Mouse (Mus musculus) kidney, embryonic 14.5 days (tissue): Measurements from ENCODE around the gene Rnf151. TPM values are rescaled to one million over a fixed set of nuclear protein-coding genes. Genes with fewer than 3 reads are reported as not detected.
"Not testable (repeated sequence)": the region's sequence is repeated elsewhere in the genome, so short reads cannot be mapped to it uniquely, and the experiment has no call there.

ENCODE experiments used
- ATAC-seq: fragments of 200-750 bp; cut with Nextera tagmentation; 2 replicates; pipeline ENCODE4 v1.8.0; 2017; ENCODE audit warnings: moderate number of reproducible peaks, mild to moderate bottlenecking, moderate TSS enrichment, moderate library complexity; ENCODE audit not compliant: low FRiP score, low TSS enrichment
- H3K27ac ChIP-seq: fragments of 300-500 bp; sonication (generic); 2 replicates; pipeline ENCODE4 v1.5.1; 2014; ENCODE audit warnings: low read depth, mild to moderate bottlenecking, low read length, moderate library complexity, mixed read lengths
- H3K27me3 ChIP-seq: fragments of 300-500 bp; sonication (generic); 2 replicates; pipeline ENCODE4 v1.6.1; 2014; ENCODE audit warnings: mild to moderate bottlenecking, low read length; ENCODE audit not compliant: control insufficient read depth, insufficient read depth
- H3K36me3 ChIP-seq: fragments of 300-500 bp; sonication (generic); 2 replicates; pipeline ENCODE4 v1.6.1; 2014; ENCODE audit warnings: low read length, mixed read lengths; ENCODE audit not compliant: control insufficient read depth, insufficient read depth
- H3K4me1 ChIP-seq: fragments of 300-500 bp; sonication (generic); 2 replicates; pipeline ENCODE4 v1.6.1; 2014; ENCODE audit warnings: low read length, mixed read lengths; ENCODE audit not compliant: control insufficient read depth, insufficient read depth
- H3K4me2 ChIP-seq: fragments of 300-500 bp; sonication (generic); replicated peaks from 2 replicates; pipeline ENCODE4 v1.6.1; 2014; ENCODE audit warnings: low read depth, mild to moderate bottlenecking, low read length
- H3K4me3 ChIP-seq: fragments of 300-500 bp; sonication (generic); 2 replicates; pipeline ENCODE4 v1.5.1; 2014; ENCODE audit warnings: mild to moderate bottlenecking, low read length
- H3K9ac ChIP-seq: fragments of 300-500 bp; sonication (generic); 2 replicates; pipeline ENCODE4 v1.6.1; 2014; ENCODE audit warnings: low read depth, mild to moderate bottlenecking, low read length, moderate library complexity
- H3K9me3 ChIP-seq: fragments of 300-500 bp; sonication (generic); 2 replicates; pipeline ENCODE4 v1.6.1; 2016; ENCODE audit warnings: low read length; ENCODE audit not compliant: control insufficient read depth
- WGBS: fragments of 180-500 bp; shearing (Covaris S2); extraction: QIAGEN DNeasy Blood & Tissue Kit; methylation state at CpG from one replicate; pipeline ENCODE4 v1.1.7; 2014; 5-methylcytosine and 5-hydroxymethylcytosine counted together
- polyA plus RNA-seq: library from polyadenylated mRNA; unstranded; fragments of >200 nt; fragmentation: Nextera tagmentation; extraction: Ambion mirVana; gene quantifications from 2 replicates; pipeline ENCODE4 v1.2.1, GENCODE M21; 2014

Rnf151 gene
- polyA plus RNA-seq, 1 experiment from 2014 or later = 0.62 TPM

- H3K27ac ChIP-seq = peak within 1 kb of the TSS; percentile 84
- peak within 1 kb of the TSS; percentile 98 for H3K4me3 ChIP-seq
- H3K36me3 ChIP-seq = no peaks in the 10 kb centered on the region; the same call in 1 of the 2 replicates
- ATAC-seq = peak; percentile 98
- H3K9me3 ChIP-seq = no peaks in the 10 kb centered on the region
- H3K27me3 ChIP-seq = no peaks in the 10 kb centered on the region
- H3K4me1 ChIP-seq = peaks cover 26% of the 10 kb centered on the region
- H3K4me2 ChIP-seq = peak within 1 kb of the TSS; percentile 87
- H3K9ac ChIP-seq = peak within 1 kb of the TSS; percentile 97
- under 1% methylated on average over 77 of the region's 80 CpGs for WGBS
Observed at GRCm38 (mm10) chr17:24669545-24670245, 48.2 kb downstream of the Rnf151 start, which contains the start of gene Zfp598. Zfp598 (plus strand) TSS chr17:24669687.

- H3K4me1 ChIP-seq = peaks cover 26% of the 10 kb centered on the region
- whole genome bisulfite sequencing = 13% methylated on average over 15 of the region's 15 CpGs
Observed at GRCm38 (mm10) chr17:24669214-24669544, 48.7 kb downstream of the Rnf151 start.

DNA sequence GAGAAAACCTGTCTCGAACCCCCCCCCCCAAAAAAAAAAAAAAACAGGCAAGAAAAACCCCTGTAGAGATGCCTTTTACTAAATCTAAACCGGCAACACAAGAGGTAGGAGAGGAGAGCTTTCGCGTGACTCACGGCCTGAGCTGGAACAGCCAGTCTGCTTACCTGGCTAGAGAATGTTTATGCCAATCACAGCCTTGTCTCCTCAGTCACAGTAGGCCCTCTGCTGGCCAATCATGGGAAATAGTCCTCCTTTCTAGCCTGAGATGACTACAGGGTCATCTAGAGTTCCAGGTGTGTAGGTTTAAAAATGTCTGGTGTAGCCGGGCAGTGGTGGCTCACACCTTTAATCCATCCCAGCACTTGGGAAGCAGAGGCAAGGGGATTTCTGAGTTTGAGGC lies 50.4 kb downstream of the Rnf151 start:
- no peaks in the 10 kb centered on the region for H3K36me3 ChIP-seq
- peaks cover 26% of the 10 kb centered on the region for H3K4me1 ChIP-seq
- H3K27ac ChIP-seq = no peak overlapping the region
- no peak overlapping the region for H3K4me3 ChIP-seq
- H3K9me3 ChIP-seq = no peaks in the 10 kb centered on the region
- 25% methylated on average over 6 of the region's 6 CpGs for WGBS
- no peak overlapping the region for H3K4me2 ChIP-seq
- no peak; the same call in 1 of the 2 replicates for ATAC-seq
- H3K27me3 ChIP-seq = 0 out of 2 replicates have a peak, but pooled peaks cover 3% of the 10 kb centered on the region
- H3K9ac ChIP-seq = no peak overlapping the region

More at GRCm38 (mm10) chr17:24669214-24669544, 48.7 kb downstream of the Rnf151 start:
- Histone ChIP-seq H3K9ac (peak overlapping the region; percentile 97), H3K27ac (peak overlapping the region; percentile 12), H3K4me2 (peak overlapping the region; percentile 87), H3K4me3 (peak overlapping the region; percentile 98)
- not testable (repeated sequence) for H3K27me3 ChIP-seq, H3K9me3 ChIP-seq, H3K36me3 ChIP-seq, ATAC-seq

GRCm38 (mm10) chr17:24667011-24667410 lies 50.9 kb downstream of the Rnf151 start:
- not testable (repeated sequence) for ATAC-seq, H3K36me3 ChIP-seq
- WGBS = 70% methylated on average over 7 of the region's 7 CpGs

More at GRCm38 (mm10) chr17:24667011-24667410, 50.9 kb downstream of the Rnf151 start:
- peaks cover 22% of the 10 kb centered on the region for H3K4me1 ChIP-seq
- not testable (repeated sequence) for H3K4me3 ChIP-seq, H3K9ac ChIP-seq, H3K9me3 ChIP-seq, H3K27me3 ChIP-seq, H3K4me2 ChIP-seq, H3K27ac ChIP-seq

Other genes starting within 250 kb of the Rnf151 start
- gene E4f1, start 247.8 kb downstream of the Rnf151 start, polyA plus RNA-seq = 21.6 and 23.2 TPM in 2 replicates
- gene Pgp, start 247.7 kb downstream of the Rnf151 start, polyA plus RNA-seq = 54.1 and 65.0 TPM in 2 replicates
- gene Bricd5, start 244.2 kb downstream of the Rnf151 start, polyA plus RNA-seq = 0.71 and 1.6 TPM in 2 replicates
- 36.4 and 36.9 TPM in 2 replicates for gene Mlst8, start 239.0 kb downstream of the Rnf151 start, polyA plus RNA-seq
- 1.6 and 1.8 TPM in 2 replicates for gene Caskin1, start 229.5 kb downstream of the Rnf151 start, polyA plus RNA-seq
- 69.0 and 88.5 TPM in 2 replicates for gene Traf7, start 190.1 kb downstream of the Rnf151 start, polyA plus RNA-seq
- 2.7 and 2.8 TPM in 2 replicates for gene Rab26, start 183.9 kb downstream of the Rnf151 start, polyA plus RNA-seq
- gene Pkd1, start 168.2 kb downstream of the Rnf151 start, polyA plus RNA-seq = 16.7 and 31.6 TPM in 2 replicates
- 48.3 and 55.4 TPM in 2 replicates for gene Tsc2, start 85.4 kb downstream of the Rnf151 start, polyA plus RNA-seq
- gene Nthl1, start 85.4 kb downstream of the Rnf151 start, polyA plus RNA-seq = 14.2 and 17.0 TPM in 2 replicates
- 86.1 and 95.5 TPM in 2 replicates for gene Slc9a3r2, start 67.7 kb downstream of the Rnf151 start, polyA plus RNA-seq
- 0.66 TPM in 1 of 2 replicates, not detected in the other for gene Npw, start 59.6 kb downstream of the Rnf151 start, polyA plus RNA-seq
- gene Zfp598, start 48.4 kb downstream of the Rnf151 start, polyA plus RNA-seq = 25.3 and 34.4 TPM in 2 replicates
- 1.0 and 1.2 TPM in 2 replicates for gene Syngr3, start 28.1 kb downstream of the Rnf151 start, polyA plus RNA-seq
- 48.1 and 54.4 TPM in 2 replicates for gene Gfer, start 21.9 kb downstream of the Rnf151 start, polyA plus RNA-seq
- gene Noxo1, start 21.8 kb downstream of the Rnf151 start, polyA plus RNA-seq = 3.1 and 3.5 TPM in 2 replicates
- gene Tbl3, start 10.4 kb downstream of the Rnf151 start, polyA plus RNA-seq = 64.8 and 105 TPM in 2 replicates
- gene Rps2, start 53 bp upstream of the Rnf151 start, polyA plus RNA-seq = 1,741 and 1,827 TPM in 2 replicates
- gene Ndufb10, start 6.4 kb upstream of the Rnf151 start, polyA plus RNA-seq = 225 and 229 TPM in 2 replicates
- not detected in 2 replicates for gene Rpl3l, start 9.8 kb upstream of the Rnf151 start, polyA plus RNA-seq
- 35.2 and 39.0 TPM in 2 replicates for gene Msrb1, start 18.6 kb upstream of the Rnf151 start, polyA plus RNA-seq
- 32.7 and 35.9 TPM in 2 replicates for gene Hs3st6, start 34.9 kb upstream of the Rnf151 start, polyA plus RNA-seq
- gene Meiob, start 86.2 kb upstream of the Rnf151 start, polyA plus RNA-seq = 0.19 TPM in 1 of 2 replicates, not detected in the other
- gene Hagh, start 122.1 kb upstream of the Rnf151 start, polyA plus RNA-seq = 46.6 and 55.4 TPM in 2 replicates
- 30.4 and 34.1 TPM in 2 replicates for gene Fahd1, start 132.3 kb upstream of the Rnf151 start, polyA plus RNA-seq
- gene Igfals, start 147.9 kb upstream of the Rnf151 start, polyA plus RNA-seq = 0.49 and 1.0 TPM in 2 replicates
- 57.1 and 61.8 TPM in 2 replicates for gene Nubp2, start 168.3 kb upstream of the Rnf151 start, polyA plus RNA-seq
- gene Spsb3, start 168.6 kb upstream of the Rnf151 start, polyA plus RNA-seq = 32.1 and 36.8 TPM in 2 replicates
- gene Eme2, start 177.0 kb upstream of the Rnf151 start, polyA plus RNA-seq = 18.2 and 25.2 TPM in 2 replicates
- gene Mrps34, start 177.1 kb upstream of the Rnf151 start, polyA plus RNA-seq = 102 and 111 TPM in 2 replicates
- gene Nme3, start 178.4 kb upstream of the Rnf151 start, polyA plus RNA-seq = 84.6 and 99.5 TPM in 2 replicates
- 23.9 and 31.8 TPM in 2 replicates for gene Mapk8ip3, start 218.9 kb upstream of the Rnf151 start, polyA plus RNA-seq
- gene Jpt2, start 242.6 kb upstream of the Rnf151 start, polyA plus RNA-seq = 131 and 155 TPM in 2 replicates